ENCODE assay signal across 8 mouse cellular contexts in genomic region chr9:41735448-41736233, GRCm38 (mm10).
DNase-seq lines count a peak whose midpoint lies in the region; ATAC-seq lines count a peak whose summit lies in the region.

No protein-coding gene starts in this region.

- H3K27me3 ChIP-seq in embryonic facial prominence, embryonic 10.5 days (replicated peaks; ENCODE audit: low read depth, poor library complexity, severe bottlenecking): no peaks in the 10 kb centered on the region
- H3K27me3 ChIP-seq in heart, embryonic 10.5 days (ENCODE audit: insufficient read depth, poor library complexity, severe bottlenecking): no peaks in the 10 kb centered on the region
- no peaks in the 10 kb centered on the region for H3K27me3 ChIP-seq in kidney, embryonic 14.5 days (ENCODE audit: control insufficient read depth, insufficient read depth, low read length)
- H3K27me3 ChIP-seq in limb, embryonic 12.5 days: no peaks in the 10 kb centered on the region
- no peaks in the 10 kb centered on the region for H3K27me3 ChIP-seq in midbrain, embryonic 16.5 days (ENCODE audit: control insufficient read depth, insufficient read depth, low read depth, low read length)

- WGBS in embryonic facial prominence, embryonic 10.5 days: under 1% methylated on average over 22 of the region's 22 CpGs
- 1% methylated on average over 22 of the region's 22 CpGs for WGBS in heart, embryonic 10.5 days
- WGBS in kidney, embryonic 14.5 days: under 1% methylated on average over 22 of the region's 22 CpGs
- under 1% methylated on average over 22 of the region's 22 CpGs for WGBS in limb, embryonic 12.5 days
- under 1% methylated on average over 22 of the region's 22 CpGs for WGBS in midbrain, embryonic 16.5 days

- H3K27ac ChIP-seq in embryonic facial prominence, embryonic 10.5 days (replicated peaks): peak overlapping the region; percentile 93
- H3K27ac ChIP-seq in heart, embryonic 10.5 days: peak overlapping the region; percentile 90
- H3K27ac ChIP-seq in kidney, embryonic 14.5 days (ENCODE audit: low read depth, low read length): peak overlapping the region; percentile 83
- H3K27ac ChIP-seq in limb, embryonic 12.5 days: peak overlapping the region; percentile 90
- H3K27ac ChIP-seq in midbrain, embryonic 16.5 days (ENCODE audit: low read length): peak overlapping the region; percentile 95

- peak; percentile 64 for DNase-seq in adrenal gland, postnatal 14 days
- peak; percentile 81 for DNase-seq in embryonic facial prominence, embryonic 10.5 days (ENCODE audit: low spot score)
- DNase-seq in heart, embryonic 10.5 days (ENCODE audit: low spot score): peak; percentile 79
- DNase-seq in testis, postnatal 10 days (ENCODE audit: low spot score): peak; percentile 75
- DNase-seq in B cell, adult 2 months: no peak

- peak overlapping the region; percentile 84 for H3K4me2 ChIP-seq in kidney, embryonic 14.5 days (replicated peaks; ENCODE audit: low read depth, low read length)
- H3K4me2 ChIP-seq in limb, embryonic 12.5 days: peak overlapping the region; percentile 78
- peak overlapping the region; percentile 59 for H3K4me2 ChIP-seq in midbrain, embryonic 16.5 days (ENCODE audit: low read length)

- H3K36me3 ChIP-seq in embryonic facial prominence, embryonic 10.5 days (replicated peaks): no peaks in the 10 kb centered on the region
- no peaks in the 10 kb centered on the region for H3K36me3 ChIP-seq in heart, embryonic 10.5 days
- H3K36me3 ChIP-seq in kidney, embryonic 14.5 days (ENCODE audit: control insufficient read depth, insufficient read depth, low read length): no peaks in the 10 kb centered on the region
- no peaks in the 10 kb centered on the region for H3K36me3 ChIP-seq in limb, embryonic 12.5 days
- no peaks in the 10 kb centered on the region for H3K36me3 ChIP-seq in midbrain, embryonic 16.5 days (ENCODE audit: control insufficient read depth, insufficient read depth, low read length)

- ATAC-seq in kidney, embryonic 14.5 days (ENCODE audit: low FRiP score, low TSS enrichment): peak; percentile 69
- peak; percentile 69 for ATAC-seq in limb, embryonic 12.5 days (ENCODE audit: insufficient number of reproducible peaks, insufficient read depth, low FRiP score, low TSS enrichment, low read depth)
- peak; percentile 94 for ATAC-seq in midbrain, embryonic 16.5 days

- peaks cover 33% of the 10 kb centered on the region for H3K4me1 ChIP-seq in embryonic facial prominence, embryonic 10.5 days
- peaks cover 13% of the 10 kb centered on the region for H3K4me1 ChIP-seq in heart, embryonic 10.5 days
- peaks cover 7% of the 10 kb centered on the region; the same call in 1 of the 2 replicates for H3K4me1 ChIP-seq in kidney, embryonic 14.5 days (ENCODE audit: control insufficient read depth, insufficient read depth, low read length)
- H3K4me1 ChIP-seq in limb, embryonic 12.5 days (replicated peaks): peaks cover 15% of the 10 kb centered on the region
- peaks cover 18% of the 10 kb centered on the region; the same call in 1 of the 2 replicates for H3K4me1 ChIP-seq in midbrain, embryonic 16.5 days (ENCODE audit: control insufficient read depth, insufficient read depth, low read length)

- peak overlapping the region; percentile 61 for H3K9ac ChIP-seq in kidney, embryonic 14.5 days (ENCODE audit: low read depth, low read length)
- H3K9ac ChIP-seq in limb, embryonic 12.5 days (replicated peaks): peak overlapping the region; percentile 54
- peak overlapping the region; percentile 66 for H3K9ac ChIP-seq in midbrain, embryonic 16.5 days (ENCODE audit: low read depth, low read length)

- peak overlapping the region; percentile 52 for H3K4me3 ChIP-seq in embryonic facial prominence, embryonic 10.5 days
- H3K4me3 ChIP-seq in heart, embryonic 10.5 days: peak overlapping the region; percentile 54
- H3K4me3 ChIP-seq in kidney, embryonic 14.5 days (ENCODE audit: low read length): peak overlapping the region; percentile 39
- H3K4me3 ChIP-seq in limb, embryonic 12.5 days (replicated peaks): peak overlapping the region; percentile 39
- peak overlapping the region; percentile 36 for H3K4me3 ChIP-seq in midbrain, embryonic 16.5 days (ENCODE audit: low read depth, low read length)

- no peaks in the 10 kb centered on the region for H3K9me3 ChIP-seq in embryonic facial prominence, embryonic 10.5 days
- H3K9me3 ChIP-seq in heart, embryonic 10.5 days: no peaks in the 10 kb centered on the region
- no peaks in the 10 kb centered on the region for H3K9me3 ChIP-seq in kidney, embryonic 14.5 days (ENCODE audit: control insufficient read depth, low read length)
- no peaks in the 10 kb centered on the region for H3K9me3 ChIP-seq in limb, embryonic 12.5 days
- H3K9me3 ChIP-seq in midbrain, embryonic 16.5 days (replicated peaks; ENCODE audit: control insufficient read depth, low read length, poor library complexity, severe bottlenecking): no peaks in the 10 kb centered on the region

Comparison
In these comparisons a context has a peak if more than half of its experiments do, and no peak if none do; other contexts are left out.
1. DNase-seq: peak in adrenal gland, postnatal 14 days (single experiment), embryonic facial prominence, embryonic 10.5 days (single experiment), heart, embryonic 10.5 days (single experiment) and testis, postnatal 10 days (single experiment); none in B cell, adult 2 months (0 of 2).
2. Peak in every context shown above with its lines, with median percentiles within 50 percentile points of each other: H3K27ac ChIP-seq, H3K4me3 ChIP-seq, ATAC-seq, H3K4me2 ChIP-seq and H3K9ac ChIP-seq.